Mouse (Mus musculus): ENCODE results near the gene 4933414I15Rik. TPM values are rescaled to one million over a fixed set of nuclear protein-coding genes. Genes with fewer than 3 reads are reported as not detected.

The 4933414I15Rik gene
- polyA plus RNA-seq, 1 experiment: not detected

GRCm38 (mm10) chr11:50892441-50892840 is 51.1 kb downstream of the 4933414I15Rik start:
- H3K4me3 ChIP-seq (ENCODE audit: insufficient read depth, low read length): no peak overlapping the region
- no peaks in the 10 kb centered on the region for H3K4me1 ChIP-seq (ENCODE audit: control insufficient read depth, insufficient read depth, low read length)
- TF ChIP-seq CTCF (IDR thresholded peaks at IDR 0.05; ENCODE audit: extremely low read depth, insufficient read depth, low read length) (no peak), POLR2A (IDR thresholded peaks at IDR 0.05; ENCODE audit: extremely low read depth, insufficient read depth, low read length) (no peak)
- H3K27ac ChIP-seq (ENCODE audit: insufficient read depth, low read length): no peak overlapping the region

Other genes starting within 250 kb of the 4933414I15Rik start
- 16.4 and 18.8 TPM in 2 replicates for gene Zfp354c, start 116.0 kb downstream of the 4933414I15Rik start, polyA plus RNA-seq (2012; rRNA removed)
- gene Zfp879, start 102.2 kb downstream of the 4933414I15Rik start, polyA plus RNA-seq (2012; rRNA removed): 1.6 TPM in 2 replicates
- gene Grm6, start 93.1 kb downstream of the 4933414I15Rik start, polyA plus RNA-seq (2012; rRNA removed): not detected in 2 replicates
- 5.1 and 5.6 TPM in 2 replicates for gene Zfp454, start 56.1 kb downstream of the 4933414I15Rik start, polyA plus RNA-seq (2012; rRNA removed)
- 16.7 and 17.5 TPM in 2 replicates for gene Zfp2, start 27.6 kb downstream of the 4933414I15Rik start, polyA plus RNA-seq (2012; rRNA removed)
- 2.7 and 3.3 TPM in 2 replicates for gene Zfp354b, start 12.1 kb downstream of the 4933414I15Rik start, polyA plus RNA-seq (2012; rRNA removed)
- not detected in 2 replicates for gene Prop1, start 10.0 kb upstream of the 4933414I15Rik start, polyA plus RNA-seq (2012; rRNA removed)
- gene Olfr1378, start 22.8 kb upstream of the 4933414I15Rik start, polyA plus RNA-seq (2012; rRNA removed): not detected in 2 replicates
- gene Olfr1377, start 38.2 kb upstream of the 4933414I15Rik start, polyA plus RNA-seq (2012; rRNA removed): not detected in 2 replicates
- not detected in 2 replicates for gene Olfr51, start 59.8 kb upstream of the 4933414I15Rik start, polyA plus RNA-seq (2012; rRNA removed)
- gene Olfr54, start 70.5 kb upstream of the 4933414I15Rik start, polyA plus RNA-seq (2012; rRNA removed): not detected in 2 replicates
- gene Olfr1375, start 104.3 kb upstream of the 4933414I15Rik start, polyA plus RNA-seq (2012; rRNA removed): not detected in 2 replicates
- 10.0 and 10.2 TPM in 2 replicates for gene Zfp354a, start 115.5 kb upstream of the 4933414I15Rik start, polyA plus RNA-seq (2012; rRNA removed)